Mouse (Mus musculus): ENCODE results near the gene Rab3c. TPM values are rescaled to one million over a fixed set of nuclear protein-coding genes. Genes with fewer than 3 reads are reported as not detected.

Gene Rab3c
- total RNA-seq, 2 experiments from 2014 or later: 182 to 193 TPM

DNA sequence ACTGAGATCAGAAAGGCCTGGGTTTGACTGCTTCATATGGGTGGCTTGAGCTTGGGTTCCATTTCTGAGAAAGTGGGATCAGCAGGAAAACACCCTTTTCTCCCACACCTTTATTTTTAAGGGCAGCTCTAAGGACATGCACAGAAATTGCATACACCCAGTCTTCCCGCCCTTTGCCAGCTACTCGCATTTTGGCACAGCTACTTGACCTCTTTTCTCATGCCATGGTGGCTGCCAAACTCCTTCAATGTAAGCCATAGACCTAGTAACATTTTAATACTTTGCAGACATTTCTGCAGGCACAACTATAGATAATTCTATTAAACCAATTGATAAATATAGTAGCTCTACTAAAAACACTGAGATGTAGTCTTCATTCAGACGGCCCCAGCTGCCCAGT is 164.5 kb downstream of the Rab3c start:
- DNase-seq (ENCODE audit: low spot score in 2 of 2): no peak

GRCm38 (mm10) chr13:110114870-110115645 is 165.7 kb downstream of the Rab3c start:
- intact Hi-C loops (cut with DNase I): no loop called here
- DNase-seq (ENCODE audit: low spot score in 2 of 2): no peak

More for the DNA sequence above, 164.5 kb downstream of the Rab3c start:
- intact Hi-C loops (cut with DNase I): no loop called here

DNA sequence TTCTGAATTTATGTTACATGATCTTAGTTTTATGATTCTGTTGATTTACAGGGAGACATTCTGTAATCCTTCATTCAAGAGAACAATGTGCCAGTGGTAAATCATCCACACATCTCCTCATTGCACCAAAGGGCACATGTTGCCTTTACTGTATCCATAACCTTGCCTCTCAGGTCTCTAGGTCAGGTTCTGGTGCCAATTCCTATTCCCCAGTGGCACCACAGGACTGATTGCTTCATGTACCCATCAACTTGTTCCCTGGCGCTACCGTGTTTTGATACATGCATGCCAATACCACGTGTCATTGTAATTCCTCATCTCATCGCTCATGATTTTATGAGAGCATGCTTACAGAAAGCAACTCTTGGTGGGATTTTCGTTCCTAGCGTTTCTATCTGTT is 167.1 kb downstream of the Rab3c start:
- intact Hi-C loops (cut with DNase I): no loop called here

GRCm38 (mm10) chr13:110097424-110098050 is 183.3 kb downstream of the Rab3c start:
- peak; percentile 26 to 56 for DNase-seq (ENCODE audit: low spot score in 2 of 2)
- intact Hi-C loops (cut with DNase I): no loop called here

More for the DNA sequence above, 167.1 kb downstream of the Rab3c start:
- DNase-seq (ENCODE audit: low spot score in 2 of 2): no peak

DNA sequence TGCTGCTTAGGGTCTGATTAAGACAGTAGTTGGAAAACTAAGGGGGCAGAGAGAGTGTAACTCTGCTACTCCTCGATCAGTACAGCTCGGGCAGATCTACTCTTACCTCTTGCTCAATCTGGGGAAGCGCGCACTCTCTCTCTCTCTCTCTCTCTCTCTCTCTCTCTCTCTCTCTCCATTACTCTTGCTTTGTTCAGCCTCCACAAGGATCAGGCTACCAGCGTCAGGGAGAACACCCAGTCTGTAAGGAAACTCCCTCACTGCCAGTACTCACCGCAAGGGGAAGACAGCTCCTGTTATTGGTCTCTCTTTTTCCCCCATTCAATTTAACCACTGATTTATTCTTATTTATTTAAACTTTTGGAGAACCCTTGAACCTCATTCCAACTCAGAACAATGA is 185.8 kb downstream of the Rab3c start:
- DNase-seq (ENCODE audit: low spot score in 2 of 2): no peak
- intact Hi-C loops (cut with DNase I): no loop called here

- DNase-seq (ENCODE audit: low spot score in 2 of 2): no peak
- intact Hi-C loops (cut with DNase I): no loop called here
Measured at GRCm38 (mm10) chr13:110093720-110094685, 186.8 kb downstream of the Rab3c start.

DNA sequence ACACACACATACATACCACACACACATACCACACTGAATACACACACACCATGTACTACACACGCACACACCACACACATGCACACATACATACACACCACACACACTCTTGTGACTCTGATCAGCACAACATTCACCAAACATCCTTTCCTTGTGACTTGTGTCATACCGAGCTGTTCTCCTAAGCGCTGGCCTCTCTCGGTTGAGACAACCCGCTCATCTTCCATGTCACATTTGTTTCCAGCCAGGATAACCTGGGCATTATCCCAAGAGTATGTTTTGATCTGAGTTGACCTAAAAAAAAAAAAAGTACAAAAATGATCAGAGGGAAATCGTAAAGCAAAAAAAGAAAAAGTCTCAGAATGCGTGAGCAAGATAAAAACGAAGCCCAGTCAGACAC is 196.8 kb downstream of the Rab3c start:
- intact Hi-C loops (cut with DNase I): no loop called here

DNA sequence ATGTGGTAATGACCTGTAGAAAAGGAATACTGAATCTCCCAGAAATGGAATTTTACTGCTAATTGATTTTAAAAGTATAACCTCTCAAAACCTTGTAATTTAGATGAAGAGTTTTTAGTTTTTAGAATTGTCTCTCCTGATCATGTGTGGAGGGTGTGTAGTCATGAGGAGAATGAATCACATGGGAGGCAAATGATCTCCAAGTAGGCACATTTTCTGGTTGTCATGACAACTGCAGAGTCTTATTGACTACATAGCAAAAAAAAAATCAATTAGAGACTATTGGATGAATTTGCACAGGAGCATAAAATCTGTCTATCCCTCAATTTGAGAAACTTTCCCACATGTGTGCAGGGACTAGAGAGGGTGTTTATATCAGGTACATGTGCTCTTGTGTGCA is 199.6 kb downstream of the Rab3c start:
- no peak for DNase-seq (ENCODE audit: low spot score in 2 of 2)
- intact Hi-C loops (cut with DNase I): no loop called here

More for the DNA sequence above, 196.8 kb downstream of the Rab3c start:
- no peak for DNase-seq (ENCODE audit: low spot score in 2 of 2)

- peak in 1 of 2 experiments; percentile 12 for DNase-seq (ENCODE audit: low spot score in 2 of 2)
Measured at GRCm38 (mm10) chr13:110075587-110075986, 205.2 kb downstream of the Rab3c start.

GRCm38 (mm10) chr13:110074180-110074579 is 206.6 kb downstream of the Rab3c start:
- DNase-seq (ENCODE audit: low spot score in 2 of 2): no peak
- intact Hi-C loops (cut with DNase I): loop anchor here (10.0 kb wide), 1 partner anchor 201 kb away; no protein-coding TSS in a partner anchor

More at GRCm38 (mm10) chr13:110075587-110075986, 205.2 kb downstream of the Rab3c start:
- intact Hi-C loops (cut with DNase I): loop anchor here (10.0 kb wide), 1 partner anchor 199 kb away; no protein-coding TSS in a partner anchor

DNA sequence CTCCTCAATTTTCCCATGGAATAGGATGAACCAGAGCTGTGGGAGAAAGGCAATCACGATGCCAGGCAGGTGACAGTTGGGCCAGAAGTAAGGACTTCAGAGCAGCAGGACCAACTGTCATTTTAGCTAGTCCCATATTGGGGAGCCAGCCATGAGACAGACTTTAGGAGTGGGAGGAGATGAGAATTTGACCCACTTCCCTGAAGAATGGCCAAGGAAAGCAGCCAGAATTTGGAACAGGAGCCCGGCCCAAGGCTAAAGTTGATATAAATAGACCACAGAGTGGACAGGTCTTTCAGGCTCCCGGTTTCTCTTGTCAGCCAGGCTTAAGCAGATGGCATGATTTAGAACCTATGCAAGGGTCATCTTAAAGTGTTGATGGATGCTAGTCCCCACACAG is 213.6 kb downstream of the Rab3c start:
- intact Hi-C loops (cut with DNase I): loop anchor here (10.0 kb wide), 1 partner anchor 68 kb away; no protein-coding TSS in a partner anchor
- no peak for DNase-seq (ENCODE audit: low spot score in 2 of 2)

- DNase-seq (ENCODE audit: low spot score in 2 of 2): no peak
- intact Hi-C loops (cut with DNase I): loop anchor here (10.0 kb wide), 1 partner anchor 68 kb away; no protein-coding TSS in a partner anchor
Measured at GRCm38 (mm10) chr13:110066674-110067073, 214.1 kb downstream of the Rab3c start.

DNA sequence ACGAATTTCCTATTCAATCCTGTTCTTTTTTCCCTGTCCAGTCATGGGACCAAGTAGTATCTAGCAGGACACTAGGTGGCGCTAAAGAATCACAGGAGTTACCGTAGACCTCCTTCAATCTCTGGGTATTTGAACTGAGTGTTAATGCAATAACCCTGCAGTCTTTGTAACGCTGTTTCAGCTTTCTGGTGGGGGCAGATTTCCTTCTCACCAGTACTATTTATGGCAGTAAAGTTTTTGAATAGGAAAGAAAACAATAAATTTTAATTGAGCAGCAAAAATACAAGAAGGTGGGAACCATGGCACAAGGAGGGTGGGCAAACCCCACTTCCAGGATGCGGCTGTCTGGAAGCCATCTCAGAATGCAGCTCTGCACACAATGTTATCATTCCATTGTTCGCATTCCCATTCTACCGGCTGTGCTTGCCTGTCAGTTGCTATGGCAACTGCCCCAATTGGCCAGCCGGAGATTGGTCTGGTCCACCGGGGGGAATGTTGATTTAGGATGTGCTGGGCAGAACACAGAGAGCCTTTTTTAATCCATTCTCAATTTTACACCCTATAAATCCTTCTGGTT is 217.9 kb downstream of the Rab3c start:
- intact Hi-C loops (cut with DNase I): loop anchor here (1.0 to 10.0 kb wide), 2 partner anchors 72 to 305 kb away; no protein-coding TSS in a partner anchor
- DNase-seq (ENCODE audit: low spot score in 2 of 2): peak; percentile 75 to 89

DNA sequence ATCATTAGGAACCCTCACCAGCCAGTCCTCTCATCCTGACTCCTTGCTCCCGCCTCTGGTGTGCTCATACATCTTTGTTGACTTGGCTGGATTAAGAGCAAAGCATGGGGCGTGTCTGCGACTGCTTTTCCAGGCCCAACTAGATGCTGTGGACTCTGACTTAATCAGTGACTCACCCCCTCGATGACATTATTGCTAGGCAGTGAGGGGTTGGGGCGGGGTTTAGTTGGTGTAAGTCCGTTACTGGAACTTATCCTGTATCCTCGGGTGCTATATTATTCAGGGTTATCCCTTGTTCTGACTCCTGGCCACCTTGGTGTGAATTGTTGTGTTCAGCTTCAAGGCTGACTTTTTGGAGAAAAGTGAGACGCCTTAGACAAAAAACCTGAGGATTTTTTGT is 218.5 kb downstream of the Rab3c start:
- no peak for DNase-seq (ENCODE audit: low spot score in 2 of 2)
- intact Hi-C loops (cut with DNase I): loop anchor here (1.0 to 10.0 kb wide), 2 partner anchors 73 to 306 kb away; no protein-coding TSS in a partner anchor

GRCm38 (mm10) chr13:110054538-110054937 is 226.3 kb downstream of the Rab3c start:
- intact Hi-C loops (cut with DNase I): no loop called here
- DNase-seq (ENCODE audit: low spot score in 2 of 2): no peak

GRCm38 (mm10) chr13:110048767-110049434 is 231.9 kb downstream of the Rab3c start:
- intact Hi-C loops (cut with DNase I): no loop called here
- no peak for DNase-seq (ENCODE audit: low spot score in 2 of 2)

DNA sequence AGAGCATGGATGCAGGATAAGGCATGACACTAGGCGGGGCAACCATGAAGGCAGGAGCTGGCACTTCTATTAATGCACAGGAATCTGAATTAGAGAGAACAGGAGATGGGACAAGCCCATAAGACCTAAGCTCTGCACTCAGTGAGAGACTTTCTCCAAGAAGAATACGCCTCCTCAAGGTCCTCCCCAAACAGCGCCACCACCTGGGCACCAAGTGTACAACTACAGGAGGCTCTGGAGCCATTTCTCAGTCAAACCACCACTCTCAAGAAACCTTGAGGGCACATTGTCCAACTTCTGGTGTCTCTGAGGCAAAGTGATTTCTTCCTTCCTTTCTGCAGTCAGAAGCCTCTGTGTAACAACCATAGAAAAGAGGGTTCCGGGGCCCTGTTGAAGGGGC is 236.4 kb downstream of the Rab3c start:
- no peak for DNase-seq (ENCODE audit: low spot score in 2 of 2)
- intact Hi-C loops (cut with DNase I): no loop called here

DNA sequence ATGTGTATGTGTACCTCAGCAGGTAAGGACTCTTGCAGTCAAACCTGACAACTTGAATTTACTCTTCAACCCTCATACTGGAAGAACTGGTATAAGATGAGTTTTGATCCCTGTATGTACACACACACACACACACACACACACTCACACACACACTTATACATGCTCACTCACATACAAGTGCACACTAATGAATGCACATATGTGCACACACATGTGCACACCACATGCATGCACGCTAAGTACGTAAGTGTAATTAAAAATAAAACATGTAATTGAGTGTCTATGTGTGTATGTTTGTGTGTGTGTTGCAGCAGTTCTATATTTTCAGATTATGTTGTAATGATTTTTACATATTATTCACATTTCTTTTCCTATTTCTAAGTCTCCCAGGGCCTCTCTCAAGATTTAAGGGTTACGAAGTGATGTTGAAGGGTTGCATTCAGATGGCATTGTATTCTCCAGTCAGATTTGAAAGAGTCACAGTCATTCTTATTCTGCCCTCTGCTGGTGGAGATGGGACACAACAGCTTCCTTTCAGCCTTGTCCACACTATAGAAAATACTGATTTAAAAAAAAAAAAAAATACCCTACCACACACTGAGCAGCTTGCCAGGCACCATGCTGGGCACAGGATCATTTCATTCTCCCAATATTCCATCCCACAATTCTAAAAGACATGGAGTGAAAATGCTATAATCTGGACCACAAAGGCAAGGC is 240.9 kb downstream of the Rab3c start:
- intact Hi-C loops (cut with DNase I): no loop called here
- peak; percentile 52 to 63 for DNase-seq (ENCODE audit: low spot score in 2 of 2)
